Mouse (Mus musculus): Measurements from ENCODE around the gene Rfx3. TPM values are rescaled to one million over a fixed set of nuclear protein-coding genes. Genes with fewer than 3 reads are reported as not detected.

Rfx3 gene
- polyA plus RNA-seq, 1 experiment = 7.5 TPM

DNA sequence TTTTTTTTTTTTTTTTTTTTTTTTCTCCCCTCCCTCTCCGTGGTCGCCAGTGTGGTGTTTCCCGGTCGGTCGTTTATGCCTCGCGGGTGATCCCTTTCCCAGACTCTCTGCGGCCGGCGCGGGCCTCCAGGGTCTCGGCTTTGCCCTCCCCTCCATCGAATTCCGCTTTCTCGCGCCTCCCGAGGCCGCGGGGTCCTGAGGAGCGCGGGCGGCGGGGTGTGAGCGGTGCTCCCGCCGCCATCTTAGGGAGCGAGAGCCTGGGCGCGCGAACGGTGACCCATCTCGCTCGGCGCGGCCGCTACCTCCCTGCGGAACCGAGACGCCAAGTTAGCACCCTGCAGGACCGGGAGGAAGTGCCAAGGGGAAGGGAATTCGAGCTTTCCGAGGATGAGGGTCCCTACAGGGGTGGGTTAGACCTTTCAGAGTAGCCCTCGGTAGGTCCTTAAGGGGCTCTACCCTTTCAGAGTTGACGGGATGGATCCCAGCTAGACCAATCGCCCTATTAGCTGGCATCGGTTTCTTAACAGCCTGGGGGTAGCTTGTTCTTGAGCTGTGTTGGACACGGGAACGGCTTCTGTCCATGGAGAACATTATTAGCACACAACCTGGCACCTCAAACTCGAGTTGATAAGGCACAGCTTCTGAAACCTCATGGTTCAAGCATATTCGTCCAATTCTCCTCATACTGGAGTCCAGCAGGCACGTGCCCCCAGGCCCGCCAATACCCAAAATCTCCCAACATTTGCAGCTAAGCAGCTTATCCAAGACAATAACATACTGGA, 943 bp upstream of the Rfx3 start:
- no peaks in the 10 kb centered on the region for H3K36me3 ChIP-seq (ENCODE audit: control insufficient read depth, insufficient read depth, low read length)
- 4% methylated on average over 52 of the region's 52 CpGs for WGBS
- peak; percentile 74 for DNase-seq
- H3K27me3 ChIP-seq (ENCODE audit: control insufficient read depth, insufficient read depth, low read length) = no peaks in the 10 kb centered on the region
- H3K4me3 ChIP-seq (ENCODE audit: control insufficient read depth, insufficient read depth, low read length) = peak overlapping the region; percentile 81
- H3K4me1 ChIP-seq (replicated peaks; ENCODE audit: control insufficient read depth, insufficient read depth, low read length) = peaks cover 5% of the 10 kb centered on the region
- TF ChIP-seq CTCF (IDR thresholded peaks at IDR 0.05; ENCODE audit: borderline replicate concordance, control insufficient read depth, extremely low read depth, insufficient read depth, low read length, poor library complexity) (no peak), POLR2A (IDR thresholded peaks at IDR 0.05; ENCODE audit: control insufficient read depth, extremely low read depth, insufficient read depth, low read length, poor library complexity) (no peak)
- H3K27ac ChIP-seq (ENCODE audit: control insufficient read depth, insufficient read depth, low read length) = peak overlapping the region; percentile 76

DNA sequence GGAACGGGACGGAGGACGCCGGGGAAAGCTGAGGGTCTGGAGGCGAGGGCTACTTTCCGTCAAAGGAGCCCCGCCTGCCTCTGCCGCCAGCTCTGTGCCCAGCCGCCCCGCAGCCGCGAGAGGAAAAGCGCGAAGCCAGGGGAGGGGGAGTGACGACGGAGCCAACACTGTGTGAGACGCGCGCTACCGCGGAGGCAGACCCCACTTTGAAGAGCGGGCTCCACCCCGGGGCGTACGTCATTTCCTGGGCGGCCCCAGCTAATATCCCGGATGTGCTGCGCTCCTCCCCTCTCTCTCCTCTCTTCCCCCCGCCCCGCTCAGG, 391 bp upstream of the Rfx3 start:
- Histone ChIP-seq H3K27me3 (ENCODE audit: control insufficient read depth, insufficient read depth, low read length) (no peaks in the 10 kb centered on the region), H3K4me1 (replicated peaks; ENCODE audit: control insufficient read depth, insufficient read depth, low read length) (peaks cover 5% of the 10 kb centered on the region), H3K4me3 (ENCODE audit: control insufficient read depth, insufficient read depth, low read length) (peak overlapping the region; percentile 93), H3K27ac (ENCODE audit: control insufficient read depth, insufficient read depth, low read length) (peak overlapping the region; percentile 96), H3K36me3 (ENCODE audit: control insufficient read depth, insufficient read depth, low read length) (no peaks in the 10 kb centered on the region)
- WGBS = under 1% methylated on average over 28 of the region's 30 CpGs
- peak; percentile 95 for DNase-seq
- no peak for TF ChIP-seq CTCF (IDR thresholded peaks at IDR 0.05; ENCODE audit: borderline replicate concordance, control insufficient read depth, extremely low read depth, insufficient read depth, low read length, poor library complexity)
- TF ChIP-seq POLR2A (IDR thresholded peaks at IDR 0.05; ENCODE audit: control insufficient read depth, extremely low read depth, insufficient read depth, low read length, poor library complexity) = peak; percentile 92

DNA sequence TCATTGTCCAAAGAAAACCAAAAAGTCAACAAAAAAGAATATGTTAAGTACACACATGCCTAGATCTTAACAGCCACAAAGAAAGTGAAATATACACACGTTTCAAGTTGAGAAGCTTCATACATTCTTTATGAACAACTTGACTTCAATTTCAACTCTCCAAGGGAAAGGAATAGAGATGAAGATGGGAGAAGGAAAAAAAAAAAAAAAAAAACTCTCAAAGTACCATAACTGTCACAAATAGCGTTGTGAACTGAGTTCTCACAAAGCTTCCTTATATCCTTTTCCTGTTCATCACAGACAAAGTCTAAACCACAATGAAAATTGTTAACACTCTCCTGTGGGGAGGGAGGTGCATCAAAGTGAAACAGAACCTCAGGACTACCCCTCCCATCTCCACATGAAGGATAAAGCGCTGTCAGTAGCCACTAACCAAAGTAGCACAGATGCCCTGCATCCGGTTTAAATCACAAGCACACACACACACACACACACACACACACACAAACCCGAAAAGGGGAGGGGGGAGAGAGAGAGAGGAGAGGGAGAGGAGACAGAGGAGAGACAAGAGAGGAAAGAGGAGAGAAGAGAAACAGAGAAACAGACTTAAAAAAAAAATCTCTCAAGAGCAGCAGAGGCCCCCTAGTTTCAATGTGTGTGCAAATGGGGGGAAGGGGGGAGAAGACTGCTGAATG, 1.2 kb downstream of the Rfx3 start:
- DNase-seq = peak; percentile 69
- Histone ChIP-seq H3K4me3 (ENCODE audit: control insufficient read depth, insufficient read depth, low read length) (peak overlapping the region; percentile 93), H3K4me1 (replicated peaks; ENCODE audit: control insufficient read depth, insufficient read depth, low read length) (peaks cover 5% of the 10 kb centered on the region), H3K27ac (ENCODE audit: control insufficient read depth, insufficient read depth, low read length) (peak overlapping the region; percentile 92), H3K36me3 (ENCODE audit: control insufficient read depth, insufficient read depth, low read length) (no peaks in the 10 kb centered on the region), H3K27me3 (ENCODE audit: control insufficient read depth, insufficient read depth, low read length) (no peaks in the 10 kb centered on the region)
- TF ChIP-seq POLR2A (IDR thresholded peaks at IDR 0.05; ENCODE audit: control insufficient read depth, extremely low read depth, insufficient read depth, low read length, poor library complexity) = no peak
- TF ChIP-seq CTCF (IDR thresholded peaks at IDR 0.05; ENCODE audit: borderline replicate concordance, control insufficient read depth, extremely low read depth, insufficient read depth, low read length, poor library complexity) = no peak
- WGBS = 0% methylated on average over 5 of the region's 5 CpGs

DNA sequence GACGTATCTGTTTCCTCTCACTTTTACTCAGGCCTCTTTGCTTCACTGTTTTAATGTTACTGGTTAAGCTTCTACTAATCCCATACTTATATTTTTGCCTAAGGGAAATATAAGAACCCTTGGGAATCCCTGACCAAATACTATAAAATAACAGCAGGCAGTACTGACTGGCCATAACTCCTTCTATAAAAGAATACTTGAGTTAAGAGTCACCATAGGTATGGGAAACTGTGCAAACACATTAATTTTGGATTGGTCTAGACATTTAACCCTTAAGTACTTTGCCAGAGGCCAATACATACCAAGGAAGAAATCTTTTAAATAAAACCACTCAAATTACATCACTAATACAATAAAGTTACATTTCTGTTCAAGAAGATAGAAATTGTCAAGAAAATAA, 6.8 kb downstream of the Rfx3 start:
- Histone ChIP-seq H3K36me3 (ENCODE audit: control insufficient read depth, insufficient read depth, low read length) (no peaks in the 10 kb centered on the region), H3K4me3 (ENCODE audit: control insufficient read depth, insufficient read depth, low read length) (no peak overlapping the region)

DNA sequence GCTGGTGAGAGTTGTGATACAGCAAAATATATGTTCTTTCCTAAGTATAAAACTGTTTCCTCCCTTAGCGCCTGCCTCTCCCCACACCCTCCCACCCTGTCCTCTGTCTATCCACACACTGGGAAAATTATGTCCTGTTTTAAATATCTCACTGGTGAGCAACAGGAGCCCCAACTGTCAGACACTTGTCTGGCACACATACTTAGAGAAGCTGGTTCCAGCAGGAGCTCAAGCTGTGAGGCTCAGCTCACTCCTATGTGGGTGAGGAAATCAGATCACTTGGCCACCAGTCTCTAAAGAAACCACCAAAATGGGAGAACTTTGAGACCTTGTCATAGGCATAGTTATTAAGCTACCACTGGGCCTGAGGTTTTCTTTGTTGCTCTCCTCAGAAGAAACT, 7.5 kb downstream of the Rfx3 start:
- H3K36me3 ChIP-seq (ENCODE audit: control insufficient read depth, insufficient read depth, low read length) = no peaks in the 10 kb centered on the region
- H3K4me3 ChIP-seq (ENCODE audit: control insufficient read depth, insufficient read depth, low read length) = no peak overlapping the region
- no peak for DNase-seq
- no peaks in the 10 kb centered on the region for H3K4me1 ChIP-seq (replicated peaks; ENCODE audit: control insufficient read depth, insufficient read depth, low read length)
- TF ChIP-seq POLR2A (IDR thresholded peaks at IDR 0.05; ENCODE audit: control insufficient read depth, extremely low read depth, insufficient read depth, low read length, poor library complexity) = no peak
- no peak for TF ChIP-seq CTCF (IDR thresholded peaks at IDR 0.05; ENCODE audit: borderline replicate concordance, control insufficient read depth, extremely low read depth, insufficient read depth, low read length, poor library complexity)
- WGBS = 100% methylated on average over 1 of the region's 1 CpGs
- H3K27me3 ChIP-seq (ENCODE audit: control insufficient read depth, insufficient read depth, low read length) = no peaks in the 10 kb centered on the region
- no peak overlapping the region for H3K27ac ChIP-seq (ENCODE audit: control insufficient read depth, insufficient read depth, low read length)

More for the DNA sequence above, 6.8 kb downstream of the Rfx3 start:
- DNase-seq = no peak
- Histone ChIP-seq H3K27me3 (ENCODE audit: control insufficient read depth, insufficient read depth, low read length) (no peaks in the 10 kb centered on the region), H3K27ac (ENCODE audit: control insufficient read depth, insufficient read depth, low read length) (no peak overlapping the region), H3K4me1 (replicated peaks; ENCODE audit: control insufficient read depth, insufficient read depth, low read length) (no peaks in the 10 kb centered on the region)
- no peak for TF ChIP-seq CTCF (IDR thresholded peaks at IDR 0.05; ENCODE audit: borderline replicate concordance, control insufficient read depth, extremely low read depth, insufficient read depth, low read length, poor library complexity)
- no peak for TF ChIP-seq POLR2A (IDR thresholded peaks at IDR 0.05; ENCODE audit: control insufficient read depth, extremely low read depth, insufficient read depth, low read length, poor library complexity)
- WGBS = 97% methylated on average over 1 of the region's 1 CpGs

DNA sequence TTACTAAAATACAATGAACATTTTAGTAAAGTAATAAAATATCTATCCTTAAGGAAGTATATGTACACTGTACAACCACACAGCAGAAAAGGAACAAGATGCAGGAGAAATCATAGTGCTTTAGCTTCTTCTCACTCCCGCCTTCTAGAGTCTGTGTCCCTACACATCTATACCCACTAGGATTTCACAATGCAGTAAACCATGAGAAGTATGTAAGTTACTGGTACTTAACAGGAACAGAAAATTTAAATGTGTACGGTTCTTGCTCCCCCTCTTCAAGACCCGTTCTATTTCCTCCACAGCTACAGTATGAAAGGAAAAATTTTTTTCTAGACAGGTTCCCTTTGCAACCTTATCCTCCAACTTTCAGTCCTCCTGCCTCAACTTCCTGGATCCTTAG, 8.3 kb downstream of the Rfx3 start:
- no peak for DNase-seq
- Histone ChIP-seq H3K27ac (ENCODE audit: control insufficient read depth, insufficient read depth, low read length) (no peak overlapping the region), H3K36me3 (ENCODE audit: control insufficient read depth, insufficient read depth, low read length) (no peaks in the 10 kb centered on the region), H3K27me3 (ENCODE audit: control insufficient read depth, insufficient read depth, low read length) (no peaks in the 10 kb centered on the region), H3K4me1 (replicated peaks; ENCODE audit: control insufficient read depth, insufficient read depth, low read length) (no peaks in the 10 kb centered on the region), H3K4me3 (ENCODE audit: control insufficient read depth, insufficient read depth, low read length) (no peak overlapping the region)
- TF ChIP-seq POLR2A (IDR thresholded peaks at IDR 0.05; ENCODE audit: control insufficient read depth, extremely low read depth, insufficient read depth, low read length, poor library complexity) = no peak
- TF ChIP-seq CTCF (IDR thresholded peaks at IDR 0.05; ENCODE audit: borderline replicate concordance, control insufficient read depth, extremely low read depth, insufficient read depth, low read length, poor library complexity) = no peak
- 78% methylated on average over 3 of the region's 3 CpGs for WGBS

Measured in thymus, adult 2 months (tissue).